Mouse (Mus musculus): ENCODE data around the gene Duoxa1.
"Not testable (repeated sequence)": the region's sequence is repeated elsewhere in the genome, so short reads cannot be mapped to it uniquely, and the experiment has no call there.

Duoxa1 gene

GRCm38 (mm10) chr2:122330317-122330716, 16.8 kb upstream of the Duoxa1 start:
- DNase-seq = not testable (repeated sequence)

- no peak for DNase-seq
These were observed 14.5 kb upstream of the Duoxa1 start for GRCm38 (mm10) chr2:122327986-122328385.

- DNase-seq = no peak
These were observed 11.8 kb upstream of the Duoxa1 start for GRCm38 (mm10) chr2:122325361-122325760.

GRCm38 (mm10) chr2:122324586-122324985, 11.1 kb upstream of the Duoxa1 start:
- DNase-seq = no peak

- no peak for DNase-seq
These were observed 10.4 kb upstream of the Duoxa1 start for GRCm38 (mm10) chr2:122323960-122324359.

- DNase-seq = no peak
These were observed 3.9 kb upstream of the Duoxa1 start for GRCm38 (mm10) chr2:122317384-122317783.

GRCm38 (mm10) chr2:122315372-122315771, 1.8 kb upstream of the Duoxa1 start, which contains the start of gene Duox1:
Gene Duox1 (plus strand): TSS chr2:122315672.
- DNase-seq = no peak

GRCm38 (mm10) chr2:122312722-122313417, 660 bp downstream of the Duoxa1 start:
- DNase-seq = peak; percentile 66 to 75

- DNase-seq = no peak
These were observed 2.0 kb downstream of the Duoxa1 start for GRCm38 (mm10) chr2:122311561-122311960.

- no peak for DNase-seq
These were observed 3.9 kb downstream of the Duoxa1 start for GRCm38 (mm10) chr2:122309647-122310046.

GRCm38 (mm10) chr2:122306184-122306583, 7.3 kb downstream of the Duoxa1 start:
- DNase-seq = no peak

GRCm38 (mm10) chr2:122305097-122305892, 8.2 kb downstream of the Duoxa1 start:
- no peak for DNase-seq

- DNase-seq = no peak
These were observed 9.0 kb downstream of the Duoxa1 start for GRCm38 (mm10) chr2:122304544-122304943.

GRCm38 (mm10) chr2:122302574-122303241, 10.8 kb downstream of the Duoxa1 start:
- DNase-seq = peak; percentile 72 to 74

- no peak for DNase-seq
These were observed 11.5 kb downstream of the Duoxa1 start for GRCm38 (mm10) chr2:122301921-122302573.

- peak; percentile 56 for DNase-seq
These were observed 12.2 kb downstream of the Duoxa1 start for GRCm38 (mm10) chr2:122301081-122301920.

GRCm38 (mm10) chr2:122300656-122301020, 12.9 kb downstream of the Duoxa1 start:
- no peak for DNase-seq

- no peak for DNase-seq
These were observed 13.4 kb downstream of the Duoxa1 start for GRCm38 (mm10) chr2:122299911-122300655.

GRCm38 (mm10) chr2:122298596-122299490, 14.7 kb downstream of the Duoxa1 start, which contains the start of gene Duoxa2:
Gene Duoxa2 (plus strand): TSS chr2:122298900.
- DNase-seq = peak; percentile 36 to 51

- no peak for DNase-seq
These were observed 15.4 kb downstream of the Duoxa1 start, which contains the start of gene Duox2 for GRCm38 (mm10) chr2:122298096-122298499. Gene Duox2 (minus strand): TSS chr2:122298449.

Data from thymus, postnatal 36 days (tissue).